Mouse (Mus musculus) kidney, adult 2 months (tissue): Measurements from ENCODE around the gene Fh1.

Experiments
- CTCF ChIP-seq: fragments of 200-500 bp; conservative IDR thresholded peaks from 2 replicates; pipeline ENCODE4 v1.5.1; 2011; ENCODE audit warnings: low read depth, mild to moderate bottlenecking, control low read depth, low read length, moderate library complexity, mixed read lengths; ENCODE audit not compliant: insufficient read depth, insufficient read length
- POLR2A ChIP-seq: fragments of 200-500 bp; IDR thresholded peaks from one replicate; pipeline ENCODE4 v1.6.1; 2011; ENCODE audit warnings: low read depth, low read length, control low read depth

DNA sequence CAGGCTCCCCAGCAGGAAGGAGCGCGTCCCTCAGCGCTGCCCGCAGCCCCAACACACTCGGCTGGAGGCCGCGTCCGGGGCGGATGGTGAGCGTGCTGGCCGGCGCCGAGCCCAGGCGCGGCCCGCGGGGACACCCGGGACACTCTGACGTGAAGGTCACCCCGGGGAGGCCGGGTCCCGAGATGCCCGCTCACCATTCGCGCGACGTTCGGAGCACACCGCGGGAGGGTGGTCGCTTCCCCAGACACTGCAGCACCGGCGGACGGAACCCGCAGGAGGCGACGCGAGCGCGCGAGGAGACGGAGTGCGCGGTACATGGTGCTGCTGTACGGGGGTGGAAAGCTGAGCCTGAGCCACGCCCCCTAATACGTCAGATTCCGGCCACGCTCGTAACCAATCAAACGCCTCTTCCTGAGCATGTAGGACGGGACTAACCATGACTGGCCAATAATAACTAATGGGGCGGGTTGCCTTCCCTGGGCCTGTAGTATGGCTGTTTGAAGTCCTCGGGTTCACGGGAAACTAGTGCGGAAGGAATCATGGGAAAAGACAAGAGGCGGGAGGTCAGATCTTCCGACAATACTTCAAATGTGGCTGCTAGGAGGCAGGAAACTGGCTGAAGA is at the start of gene Fh1:
- peak; percentile 96 for TF ChIP-seq POLR2A
- no peak for TF ChIP-seq CTCF
